Mouse (Mus musculus) ovary, postnatal 14 days (tissue): Measurements from ENCODE around the gene Col3a1.

ENCODE experiments used
- DNase-seq: peaks from one replicate; pipeline ENCODE4 v3.0.0; 2022; ENCODE audit warnings: low spot score

The Col3a1 gene

GRCm38 (mm10) chr1:45381866-45382265 lies 70.5 kb downstream of the Col3a1 start:
- DNase-seq, result peak; percentile 14
